Mouse (Mus musculus): ENCODE measurements around the gene E130116L18Rik.
"Not testable (repeated sequence)": the region's sequence is repeated elsewhere in the genome, so short reads cannot be mapped to it uniquely, and the experiment has no call there.

E130116L18Rik gene

GRCm38 (mm10) chr5:25181004-25181531 is 41.9 kb downstream of the E130116L18Rik start, which contains the start of gene Galntl5:
Gene Galntl5, plus strand, starts transcription at chr5:25181460.
- DNase-seq (ENCODE audit: low spot score), result no peak

- no peak for DNase-seq (ENCODE audit: low spot score)
Observed at GRCm38 (mm10) chr5:25179936-25180488, 42.9 kb downstream of the E130116L18Rik start.

GRCm38 (mm10) chr5:25179284-25179683 is 43.7 kb downstream of the E130116L18Rik start:
- DNase-seq (ENCODE audit: low spot score), result no peak

GRCm38 (mm10) chr5:25178543-25178942 is 44.4 kb downstream of the E130116L18Rik start:
- not testable (repeated sequence) for DNase-seq (ENCODE audit: low spot score)

- DNase-seq (ENCODE audit: low spot score), result not testable (repeated sequence)
Observed at GRCm38 (mm10) chr5:25177937-25178336, 45.0 kb downstream of the E130116L18Rik start.

Data from testis, postnatal 10 days (tissue).